Mouse (Mus musculus): ENCODE measurements around the gene Batf3. TPM values are rescaled to one million over a fixed set of nuclear protein-coding genes. Genes with fewer than 3 reads are reported as not detected.
"Not testable (repeated sequence)": the region's sequence is repeated elsewhere in the genome, so short reads cannot be mapped to it uniquely, and the experiment has no call there.

Batf3 gene
- total and polyA plus RNA-seq, 2 experiments from 2014 or later = 1.3 to 1.8 TPM

- DNase-seq (no peak), ATAC-seq (no peak)
- no peaks in the 10 kb centered on the region for H3K4me1 ChIP-seq (ENCODE audit: insufficient read depth)
- 0 out of 2 replicates have a peak, but pooled peaks cover 2% of the 10 kb centered on the region for H3K9me3 ChIP-seq (ENCODE audit: low read length)
- H3K27me3 ChIP-seq (ENCODE audit: insufficient read depth, low read length) = no peaks in the 10 kb centered on the region
- TF ChIP-seq CTCF (IDR thresholded peaks at IDR 0.05; ENCODE audit: low read depth) = no peak
- no peak overlapping the region for H3K9ac ChIP-seq
- no peak overlapping the region for H3K4me3 ChIP-seq (ENCODE audit: low read depth, low read length)
- WGBS = 94% methylated on average over 2 of the region's 2 CpGs
- no peaks in the 10 kb centered on the region for H3K36me3 ChIP-seq (ENCODE audit: insufficient read depth)
- H3K27ac ChIP-seq (ENCODE audit: low read depth, low read length) = no peak overlapping the region
- no peak overlapping the region for H3K4me2 ChIP-seq (ENCODE audit: low read depth)
Observed at GRCm38 (mm10) chr1:191131692-191132091, 34.0 kb downstream of the Batf3 start.

- peak; percentile 69; the same call in 1 of the 2 replicates for ATAC-seq
- Histone ChIP-seq H3K9ac (no peak overlapping the region), H3K4me1 (ENCODE audit: insufficient read depth) (no peaks in the 10 kb centered on the region), H3K4me2 (ENCODE audit: low read depth) (no peak overlapping the region), H3K27ac (ENCODE audit: low read depth, low read length) (no peak overlapping the region), H3K4me3 (ENCODE audit: low read depth, low read length) (no peak overlapping the region), H3K27me3 (ENCODE audit: insufficient read depth, low read length) (no peaks in the 10 kb centered on the region), H3K36me3 (ENCODE audit: insufficient read depth) (no peaks in the 10 kb centered on the region), H3K9me3 (ENCODE audit: low read length) (0 out of 2 replicates have a peak, but pooled peaks cover 2% of the 10 kb centered on the region)
- WGBS = 66% methylated on average over 5 of the region's 5 CpGs
- TF ChIP-seq CTCF (IDR thresholded peaks at IDR 0.05; ENCODE audit: low read depth) = no peak
- DNase-seq = peak; percentile 7
Observed at GRCm38 (mm10) chr1:191132240-191132639, 34.6 kb downstream of the Batf3 start.

- H3K9me3 ChIP-seq (ENCODE audit: low read length) = 0 out of 2 replicates have a peak, but pooled peaks cover 2% of the 10 kb centered on the region
- no peak for DNase-seq
- H3K9ac ChIP-seq = no peak overlapping the region
- H3K4me1 ChIP-seq (ENCODE audit: insufficient read depth) = no peaks in the 10 kb centered on the region
- H3K27ac ChIP-seq (ENCODE audit: low read depth, low read length) = no peak overlapping the region
- TF ChIP-seq CTCF (IDR thresholded peaks at IDR 0.05; ENCODE audit: low read depth) = no peak
- no peak overlapping the region for H3K4me2 ChIP-seq (ENCODE audit: low read depth)
- ATAC-seq = no peak
- WGBS = 73% methylated on average over 5 of the region's 5 CpGs
- no peak overlapping the region for H3K4me3 ChIP-seq (ENCODE audit: low read depth, low read length)
- H3K27me3 ChIP-seq (ENCODE audit: insufficient read depth, low read length) = no peaks in the 10 kb centered on the region
- H3K36me3 ChIP-seq (ENCODE audit: insufficient read depth) = no peaks in the 10 kb centered on the region
Observed at GRCm38 (mm10) chr1:191132934-191133333, 35.3 kb downstream of the Batf3 start.

GRCm38 (mm10) chr1:191135406-191135805, 37.8 kb downstream of the Batf3 start:
- H3K4me1 ChIP-seq (ENCODE audit: insufficient read depth) = no peaks in the 10 kb centered on the region
- H3K36me3 ChIP-seq (ENCODE audit: insufficient read depth) = no peaks in the 10 kb centered on the region
- H3K27me3 ChIP-seq (ENCODE audit: insufficient read depth, low read length) = no peaks in the 10 kb centered on the region
- ATAC-seq (no peak), DNase-seq (no peak)
- H3K27ac ChIP-seq (ENCODE audit: low read depth, low read length) = no peak overlapping the region
- no peaks in the 10 kb centered on the region for H3K9me3 ChIP-seq (ENCODE audit: low read length)
- no peak for TF ChIP-seq CTCF (IDR thresholded peaks at IDR 0.05; ENCODE audit: low read depth)
- 59% methylated on average over 4 of the region's 4 CpGs for WGBS
- no peak overlapping the region for H3K9ac ChIP-seq
- H3K4me3 ChIP-seq (ENCODE audit: low read depth, low read length) = no peak overlapping the region
- H3K4me2 ChIP-seq (ENCODE audit: low read depth) = no peak overlapping the region

GRCm38 (mm10) chr1:191138436-191138835, 40.8 kb downstream of the Batf3 start:
- H3K9me3 ChIP-seq (ENCODE audit: low read length) = no peaks in the 10 kb centered on the region
- no peak overlapping the region for H3K4me3 ChIP-seq (ENCODE audit: low read depth, low read length)
- DNase-seq (no peak), ATAC-seq (no peak)
- no peak overlapping the region for H3K4me2 ChIP-seq (ENCODE audit: low read depth)
- TF ChIP-seq CTCF (IDR thresholded peaks at IDR 0.05; ENCODE audit: low read depth) = no peak
- no peak overlapping the region for H3K9ac ChIP-seq
- H3K36me3 ChIP-seq (ENCODE audit: insufficient read depth) = no peaks in the 10 kb centered on the region
- no peaks in the 10 kb centered on the region for H3K27me3 ChIP-seq (ENCODE audit: insufficient read depth, low read length)
- H3K4me1 ChIP-seq (ENCODE audit: insufficient read depth) = no peaks in the 10 kb centered on the region
- 78% methylated on average over 4 of the region's 4 CpGs for WGBS
- H3K27ac ChIP-seq (ENCODE audit: low read depth, low read length) = no peak overlapping the region

- Histone ChIP-seq H3K4me1 (ENCODE audit: insufficient read depth) (no peaks in the 10 kb centered on the region), H3K4me3 (ENCODE audit: low read depth, low read length) (no peak overlapping the region), H3K9me3 (ENCODE audit: low read length) (no peaks in the 10 kb centered on the region), H3K36me3 (ENCODE audit: insufficient read depth) (no peaks in the 10 kb centered on the region), H3K27me3 (ENCODE audit: insufficient read depth, low read length) (no peaks in the 10 kb centered on the region), H3K4me2 (ENCODE audit: low read depth) (no peak overlapping the region), H3K27ac (ENCODE audit: low read depth, low read length) (no peak overlapping the region), H3K9ac (no peak overlapping the region)
- TF ChIP-seq CTCF (IDR thresholded peaks at IDR 0.05; ENCODE audit: low read depth) = no peak
- DNase-seq (no peak), ATAC-seq (no peak)
- 60% methylated on average over 7 of the region's 7 CpGs for WGBS
Observed at GRCm38 (mm10) chr1:191138874-191139495, 41.3 kb downstream of the Batf3 start.

GRCm38 (mm10) chr1:191140983-191141382, 43.3 kb downstream of the Batf3 start:
- Histone ChIP-seq H3K36me3 (ENCODE audit: insufficient read depth) (no peaks in the 10 kb centered on the region), H3K27me3 (ENCODE audit: insufficient read depth, low read length) (no peaks in the 10 kb centered on the region), H3K27ac (ENCODE audit: low read depth, low read length) (no peak overlapping the region), H3K4me2 (ENCODE audit: low read depth) (no peak overlapping the region), H3K9ac (no peak overlapping the region), H3K4me3 (ENCODE audit: low read depth, low read length) (no peak overlapping the region), H3K9me3 (ENCODE audit: low read length) (no peaks in the 10 kb centered on the region), H3K4me1 (ENCODE audit: insufficient read depth) (no peaks in the 10 kb centered on the region)
- WGBS = 92% methylated on average over 8 of the region's 8 CpGs
- no peak for TF ChIP-seq CTCF (IDR thresholded peaks at IDR 0.05; ENCODE audit: low read depth)
- no peak for DNase-seq
- ATAC-seq = no peak

- H3K4me1 ChIP-seq (ENCODE audit: insufficient read depth); H3K9me3 ChIP-seq (ENCODE audit: low read length); DNase-seq; H3K4me3 ChIP-seq (ENCODE audit: low read depth, low read length); ATAC-seq; H3K36me3 ChIP-seq (ENCODE audit: insufficient read depth); H3K27ac ChIP-seq (ENCODE audit: low read depth, low read length); H3K27me3 ChIP-seq (ENCODE audit: insufficient read depth, low read length); H3K9ac ChIP-seq; H3K4me2 ChIP-seq (ENCODE audit: low read depth): not testable (repeated sequence)
- 86% methylated on average over 5 of the region's 5 CpGs for WGBS
Observed at GRCm38 (mm10) chr1:191149489-191149888, 51.8 kb downstream of the Batf3 start.

All from forebrain, postnatal 0 days (tissue).